Mouse (Mus musculus): ENCODE measurements at regions not wholly inside any gene's neighbourhood (a gene's known extent, or its start where the extent isn't known, plus 50 kb on each side); places are given as distances from the start of the nearest gene placed in this dataset.

DNA sequence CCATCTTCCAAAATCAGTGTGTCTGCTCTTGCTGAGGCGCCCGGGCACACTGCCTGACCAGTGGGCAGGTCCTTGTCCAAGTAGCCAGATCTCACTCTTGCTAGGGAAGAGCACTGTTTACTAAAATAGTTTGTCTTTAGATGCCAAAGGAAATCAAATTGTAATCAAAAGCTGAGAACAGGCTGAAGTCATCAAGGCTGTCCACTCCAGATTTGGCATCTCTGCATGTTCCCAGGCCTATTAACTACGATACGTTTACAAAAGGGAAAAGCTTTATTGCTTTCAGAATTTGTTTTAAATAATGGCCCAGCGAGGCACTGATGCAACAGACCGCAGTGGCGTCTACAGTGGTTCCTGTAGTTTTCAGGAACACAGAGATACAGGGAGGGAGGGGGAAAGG, 137.2 kb upstream of the Arglu1 start:
- DNase-seq = no peak

DNA sequence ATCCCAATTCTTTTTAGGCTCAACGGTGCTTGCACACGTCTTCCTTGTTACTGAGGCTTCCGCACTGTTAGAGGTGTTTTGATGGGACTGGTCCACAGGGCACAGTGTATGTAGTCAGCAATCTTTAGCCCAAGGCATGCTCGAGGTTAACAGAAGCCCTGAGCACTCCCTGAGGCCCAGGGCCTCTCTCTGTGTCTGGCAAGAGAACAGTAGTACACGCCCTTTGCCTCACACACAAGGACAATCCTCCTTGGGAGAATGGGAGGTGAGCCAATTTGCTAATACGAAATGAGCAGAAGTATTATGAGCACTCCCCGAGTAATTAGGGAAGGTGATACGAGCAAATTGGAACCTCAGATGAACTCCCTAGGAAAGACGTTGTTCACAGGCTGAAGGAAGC, 136.5 kb upstream of the Arglu1 start:
- no peak for DNase-seq

DNA sequence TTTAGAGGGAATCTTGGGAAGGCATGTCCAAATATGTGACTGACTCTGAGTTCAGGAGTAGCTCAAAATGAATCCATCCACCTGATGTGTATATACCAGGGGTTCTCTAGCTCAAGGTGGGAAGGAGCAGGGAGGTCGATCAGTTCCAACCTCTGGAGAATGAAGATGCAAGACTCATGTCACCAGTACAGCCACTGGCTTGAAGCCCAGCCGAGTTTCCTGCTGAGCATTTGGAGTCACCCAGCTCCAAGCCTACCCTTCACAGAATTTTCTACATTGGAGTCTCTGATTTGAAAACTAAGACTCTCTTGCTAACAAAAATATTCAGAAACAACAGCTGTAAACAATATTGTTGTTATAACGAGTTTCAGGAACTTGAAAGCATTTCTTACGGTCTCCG, 134.6 kb upstream of the Arglu1 start:
- no peak for DNase-seq

DNA sequence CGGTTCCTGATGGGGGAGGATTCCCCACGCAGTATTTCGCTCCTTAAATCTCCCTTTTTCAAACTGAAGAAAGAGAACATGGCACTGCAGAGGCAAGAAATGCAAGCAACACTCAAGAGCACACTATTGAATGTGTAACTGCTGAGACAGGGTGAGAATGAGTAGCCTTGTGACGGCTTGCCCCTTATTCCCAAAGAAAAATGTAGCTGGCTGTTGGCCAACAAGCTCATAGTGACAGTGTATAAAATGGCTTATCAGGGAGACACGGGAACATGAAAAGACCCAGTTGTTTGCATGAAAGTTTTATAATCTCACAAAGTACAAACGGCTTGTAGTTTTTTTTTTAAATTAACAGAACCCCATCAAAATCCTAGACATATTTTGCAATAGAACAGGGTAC, 130.8 kb upstream of the Arglu1 start:
- no peak for DNase-seq

DNA sequence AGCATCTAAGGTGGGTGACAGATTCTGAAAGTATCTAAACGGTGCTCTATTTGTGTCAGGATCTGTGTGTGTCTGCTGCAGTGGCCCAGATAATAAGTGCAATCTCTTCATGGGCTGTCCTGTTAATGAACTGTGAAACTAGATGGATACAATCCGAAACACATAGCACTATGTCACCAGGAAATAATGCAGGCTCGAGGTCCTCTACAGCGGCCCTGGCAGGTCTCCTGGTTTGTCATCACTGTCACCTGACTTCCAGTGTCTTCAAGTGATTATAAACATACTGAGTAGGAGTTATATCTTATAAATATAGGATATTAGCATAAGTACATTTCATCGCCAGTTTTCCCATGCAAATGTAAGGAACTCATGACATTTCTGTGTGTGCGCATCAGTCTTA, 130.3 kb upstream of the Arglu1 start:
- DNase-seq = no peak

DNA sequence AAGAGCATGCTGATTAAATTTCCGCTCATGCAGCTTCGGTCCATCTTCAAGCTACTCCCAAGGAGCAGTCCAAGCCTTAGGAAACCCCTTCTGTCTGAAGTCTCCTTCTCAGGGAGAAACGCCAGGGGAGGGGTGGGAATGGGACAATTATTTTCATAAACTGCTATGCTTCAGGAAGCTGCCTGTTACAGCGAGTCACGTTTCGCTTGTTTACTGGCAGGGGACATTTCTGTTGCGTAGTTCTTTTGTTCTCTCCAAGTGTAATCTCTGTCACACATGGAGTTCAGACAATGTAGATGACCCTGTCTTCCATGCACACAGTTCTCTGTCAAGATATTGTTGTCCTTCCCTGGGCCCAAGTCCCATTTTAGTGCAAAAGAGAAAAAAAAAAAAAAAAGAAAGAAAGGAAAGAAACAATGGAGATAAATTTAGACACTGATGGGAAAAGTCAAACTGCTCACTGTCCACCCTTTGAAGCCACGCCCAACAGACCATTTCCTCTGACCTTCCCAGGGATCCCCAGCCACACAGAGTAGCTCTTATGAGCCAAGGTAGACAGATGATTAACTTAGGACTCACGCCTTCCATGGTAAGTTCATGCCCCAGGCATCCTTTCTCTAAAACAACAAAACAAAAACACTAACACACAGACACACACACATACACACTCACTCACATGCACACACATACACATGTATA, 129.1 kb upstream of the Arglu1 start:
- DNase-seq = no peak

DNA sequence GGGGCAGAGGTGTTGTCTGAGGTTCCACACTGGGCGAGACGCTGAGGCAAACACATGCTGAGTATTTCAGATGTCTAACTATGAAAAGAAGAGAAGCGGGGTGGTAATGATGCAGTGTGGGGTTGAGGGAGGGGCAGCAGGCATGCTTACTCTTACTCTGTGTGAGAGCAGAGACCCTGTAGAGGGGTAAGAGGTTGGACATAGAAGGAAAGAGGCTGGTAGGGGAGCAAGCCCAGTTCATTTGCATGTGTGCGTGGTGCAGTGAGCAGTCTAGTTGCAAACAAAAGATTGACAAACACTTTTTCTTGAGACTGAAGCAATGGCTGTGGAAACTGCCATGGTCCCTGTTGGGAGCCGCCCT, 122.5 kb upstream of the Arglu1 start:
- DNase-seq = no peak

DNA sequence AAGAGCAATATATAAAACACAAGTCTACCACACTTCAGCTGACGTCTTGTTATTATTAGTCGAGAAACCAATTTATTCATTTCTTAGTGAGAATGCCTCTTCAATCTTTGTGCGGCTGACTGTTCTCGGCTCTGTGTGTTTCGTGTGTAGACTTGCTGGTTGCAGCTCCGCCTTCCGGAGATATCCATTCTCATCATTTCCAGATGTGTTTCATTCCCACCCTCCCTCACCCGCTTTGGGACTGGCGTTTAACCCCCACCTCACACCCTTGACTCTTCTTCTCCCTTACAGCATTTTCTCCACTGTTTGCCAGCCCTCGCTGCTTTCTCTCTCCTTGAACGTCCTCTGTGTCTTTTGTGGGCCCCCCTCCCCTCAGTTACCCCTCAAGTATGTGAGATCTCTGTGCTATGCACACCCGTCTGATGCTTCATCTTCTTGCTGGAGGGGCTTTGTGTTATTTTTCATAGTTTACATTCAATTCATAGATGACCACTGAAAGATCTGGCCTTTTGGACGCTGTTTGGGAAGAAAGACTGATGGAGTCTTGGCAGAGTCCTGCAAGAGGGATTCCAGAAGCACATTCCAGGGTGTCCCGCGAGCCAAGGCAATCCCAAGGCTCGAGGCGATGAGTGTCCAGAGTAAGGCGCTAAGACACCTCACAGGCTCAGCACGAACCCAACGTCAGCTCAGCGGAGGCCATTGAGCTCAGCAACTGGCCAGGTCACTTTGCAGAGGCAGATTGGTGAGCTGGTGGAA, 121.9 kb upstream of the Arglu1 start:
- DNase-seq = no peak

DNA sequence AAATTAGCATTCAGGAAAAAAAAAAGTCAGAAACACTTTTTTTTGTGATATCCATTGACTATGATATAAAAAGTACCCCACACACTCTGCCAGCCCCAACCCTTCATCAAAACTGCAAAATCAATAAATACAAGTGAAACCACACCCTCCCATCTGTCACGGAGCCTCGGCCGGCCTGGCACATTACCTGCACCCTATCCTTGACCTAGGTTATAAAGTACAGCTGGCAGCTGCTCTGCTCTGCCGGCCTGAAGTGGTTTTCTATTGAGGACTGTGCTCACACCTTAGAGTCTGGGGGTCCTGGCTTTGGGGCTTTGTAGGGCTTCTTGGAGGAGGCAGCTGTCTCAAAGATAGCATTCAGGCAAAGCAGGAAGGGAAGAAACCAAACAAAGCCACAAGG, 120.6 kb upstream of the Arglu1 start:
- DNase-seq = no peak

DNA sequence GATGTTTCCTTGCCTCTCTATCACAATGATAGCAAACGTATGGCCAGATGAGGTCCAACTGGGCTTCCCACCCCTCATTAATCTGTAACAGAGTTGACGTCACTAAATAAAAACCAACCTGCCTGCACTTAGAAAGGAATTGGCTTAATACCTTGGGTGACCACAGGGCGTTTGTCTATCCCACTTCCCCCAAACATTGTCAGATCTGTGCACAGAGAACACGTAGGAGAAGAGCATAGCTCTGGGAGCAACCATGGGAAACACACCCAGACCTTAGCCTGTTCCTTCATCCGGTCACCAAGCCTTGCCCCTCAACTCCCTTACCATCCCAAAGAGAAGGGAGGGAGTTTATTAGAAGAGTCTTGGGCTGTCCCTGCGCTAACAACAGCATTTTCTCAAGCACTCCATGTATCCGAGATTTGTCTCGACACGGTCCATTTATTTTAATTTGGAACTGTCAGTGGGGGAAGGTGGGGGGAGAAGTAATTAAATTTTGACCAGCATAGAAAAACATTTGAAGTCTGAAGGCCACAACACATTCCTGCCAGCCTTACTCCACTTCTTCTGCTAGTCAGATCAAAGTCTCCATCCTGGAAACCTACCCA, 119.6 kb upstream of the Arglu1 start:
- no peak for DNase-seq

DNA sequence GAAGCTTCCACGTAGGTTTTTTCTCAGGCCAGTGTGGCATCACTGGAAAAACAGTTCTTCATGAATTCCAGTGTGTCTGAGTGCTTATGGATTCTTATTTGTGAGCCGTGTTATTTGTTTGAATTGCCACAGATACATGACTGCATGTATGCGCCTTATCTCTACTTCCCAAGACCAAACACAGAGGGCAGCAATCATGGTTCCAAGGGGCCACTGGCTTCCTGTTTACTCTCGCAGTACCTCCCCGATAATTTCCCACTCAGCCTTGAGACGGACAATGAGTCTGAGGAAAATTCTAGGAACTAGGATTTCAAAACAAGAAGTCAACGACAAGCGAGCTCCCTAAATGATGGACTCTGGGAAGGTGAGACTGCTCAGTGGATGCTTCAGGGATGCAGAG, 119.0 kb upstream of the Arglu1 start:
- DNase-seq = no peak

DNA sequence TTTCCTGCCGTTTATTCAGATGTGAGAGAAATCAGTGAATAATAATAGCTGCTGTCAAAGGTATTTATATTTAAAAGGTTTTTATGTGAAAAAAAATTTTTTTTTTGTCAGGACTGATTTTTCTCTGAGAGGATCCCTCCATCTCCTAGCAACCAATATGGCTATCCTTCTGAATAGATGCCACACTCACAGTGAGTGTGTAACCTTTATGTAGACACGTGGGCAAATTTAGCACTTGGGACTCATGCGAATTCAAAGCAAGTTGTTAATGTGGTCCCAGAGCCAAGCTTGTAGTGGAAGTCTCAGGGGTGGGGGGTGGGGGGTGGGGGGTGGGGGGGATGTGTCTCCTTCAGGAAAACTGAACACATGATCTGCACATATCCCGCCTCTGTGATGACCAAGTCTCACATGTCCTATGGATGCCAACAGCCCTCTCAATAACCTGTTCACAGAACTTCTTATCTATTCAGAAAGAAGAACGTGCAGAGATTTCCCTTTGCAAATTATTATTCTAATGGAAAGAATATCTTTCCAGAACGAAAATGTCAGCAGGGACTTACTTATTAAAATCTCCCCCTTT, 112.5 kb upstream of the Arglu1 start:
- no peak for DNase-seq

DNA sequence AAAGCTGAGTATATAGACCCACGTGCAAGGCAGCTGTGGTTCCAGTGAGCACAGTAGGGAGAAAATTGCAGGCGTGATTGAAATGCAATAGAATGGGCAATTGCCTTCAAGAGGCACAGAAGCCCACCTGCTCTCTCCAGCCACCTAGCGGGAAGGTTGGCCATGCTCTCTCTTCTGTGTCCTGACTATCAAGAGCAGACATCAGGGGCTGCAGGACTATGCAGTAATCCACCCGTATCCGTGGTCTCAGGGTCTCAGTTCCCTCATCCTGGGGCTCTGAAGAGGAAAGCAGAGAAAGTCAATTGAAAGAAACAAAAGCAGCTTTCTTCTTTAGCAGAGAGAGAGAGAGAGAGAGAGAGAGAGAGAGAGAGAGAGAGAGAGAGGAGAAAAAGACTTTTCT, 112.0 kb upstream of the Arglu1 start:
- no peak for DNase-seq

DNA sequence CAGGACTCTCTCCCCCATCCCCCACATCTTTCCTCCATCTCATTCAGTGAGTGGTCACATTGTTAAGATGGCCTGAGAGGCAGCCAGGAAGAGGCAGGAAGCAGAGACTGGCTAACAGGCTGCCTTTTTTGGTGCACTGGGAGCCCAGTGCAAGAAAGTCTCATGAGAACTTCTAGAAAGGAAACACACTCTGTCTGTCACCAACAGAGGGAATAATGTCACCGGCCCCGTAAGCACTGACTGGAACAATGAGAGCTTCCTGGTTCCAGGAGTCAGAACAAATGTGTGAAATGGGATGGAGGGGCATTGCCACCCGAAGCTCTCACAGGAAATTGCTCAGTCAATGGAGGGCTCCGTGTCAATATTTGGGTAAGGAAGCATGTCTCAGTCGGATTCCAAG, 111.3 kb upstream of the Arglu1 start:
- no peak for DNase-seq

DNA sequence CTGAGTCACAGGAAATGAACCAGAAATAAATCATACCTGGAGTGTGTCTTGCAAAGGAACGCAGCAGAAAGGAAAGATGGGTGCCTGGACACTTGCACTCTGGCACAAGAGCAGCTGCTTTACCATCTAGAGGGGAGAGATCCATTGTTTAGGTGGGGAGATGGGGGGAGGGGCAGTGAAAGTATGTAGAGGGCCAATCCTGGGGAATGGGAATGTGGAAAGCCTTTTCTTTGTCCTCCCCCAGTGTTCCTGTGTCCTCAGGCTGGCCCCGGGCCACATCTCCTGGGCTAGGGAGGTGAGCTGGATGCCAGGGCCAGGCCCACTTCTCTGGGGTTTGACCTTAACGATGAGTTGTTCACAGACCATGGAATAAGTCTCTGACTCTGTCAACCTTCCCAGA, 107.2 kb upstream of the Arglu1 start:
- DNase-seq = no peak

DNA sequence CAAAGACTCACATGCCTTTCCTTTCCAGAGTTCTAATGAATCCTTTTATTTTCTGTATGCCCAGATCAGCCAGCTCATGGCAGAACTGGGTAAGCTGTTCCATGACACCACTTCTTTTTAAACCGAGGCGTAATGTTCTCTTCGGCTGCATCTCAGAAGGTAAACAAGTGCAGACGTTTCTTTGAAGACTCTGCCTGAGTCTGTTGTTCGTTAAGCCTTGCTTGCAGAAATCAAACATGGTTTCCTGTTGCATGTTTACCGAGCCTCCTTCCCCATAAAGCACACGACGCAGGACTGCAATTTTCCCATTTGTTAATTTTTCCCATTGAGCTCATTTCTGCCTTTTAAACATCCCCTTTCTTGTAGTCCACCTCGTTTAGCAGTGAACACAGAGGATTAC, 106.6 kb upstream of the Arglu1 start:
- no peak for DNase-seq

DNA sequence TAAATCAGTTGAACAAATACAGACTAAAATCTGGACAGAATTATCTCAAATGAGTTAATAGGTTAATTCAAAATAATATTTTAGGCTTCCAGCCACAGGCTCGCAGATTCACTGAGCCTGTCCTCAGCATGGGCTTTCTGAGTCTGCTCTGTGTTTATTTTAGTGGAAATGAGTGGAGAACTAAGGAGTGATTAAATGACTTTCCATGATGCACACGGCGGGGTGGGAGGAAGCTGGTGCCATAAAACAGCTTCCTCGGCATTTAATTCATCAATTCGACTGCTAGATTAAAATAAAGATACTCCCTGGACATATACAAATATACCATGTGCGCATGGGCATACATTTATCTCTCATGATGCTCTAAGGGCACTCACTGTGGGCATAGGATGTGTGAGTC, 104.4 kb upstream of the Arglu1 start:
- DNase-seq = no peak

DNA sequence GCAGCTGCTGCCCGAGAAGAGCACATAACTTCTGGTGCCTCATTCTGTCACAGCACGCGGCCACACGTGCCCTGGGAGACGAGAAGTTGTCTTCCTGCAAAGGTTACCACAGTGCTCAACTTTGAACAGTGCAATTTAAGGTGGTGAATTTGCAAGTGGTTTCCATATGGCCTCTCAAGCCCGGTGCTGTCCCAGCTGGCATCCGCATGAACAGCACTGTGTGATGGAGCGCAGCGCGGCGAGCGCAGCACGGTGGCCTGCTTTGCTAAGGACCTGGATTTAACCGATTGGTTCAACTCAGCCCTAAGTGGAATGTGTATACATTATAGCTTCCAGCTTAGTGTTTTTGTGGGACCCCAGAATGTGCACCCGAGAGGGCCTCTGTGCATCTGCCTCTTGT, 89.6 kb upstream of the Arglu1 start:
- DNase-seq = no peak

DNA sequence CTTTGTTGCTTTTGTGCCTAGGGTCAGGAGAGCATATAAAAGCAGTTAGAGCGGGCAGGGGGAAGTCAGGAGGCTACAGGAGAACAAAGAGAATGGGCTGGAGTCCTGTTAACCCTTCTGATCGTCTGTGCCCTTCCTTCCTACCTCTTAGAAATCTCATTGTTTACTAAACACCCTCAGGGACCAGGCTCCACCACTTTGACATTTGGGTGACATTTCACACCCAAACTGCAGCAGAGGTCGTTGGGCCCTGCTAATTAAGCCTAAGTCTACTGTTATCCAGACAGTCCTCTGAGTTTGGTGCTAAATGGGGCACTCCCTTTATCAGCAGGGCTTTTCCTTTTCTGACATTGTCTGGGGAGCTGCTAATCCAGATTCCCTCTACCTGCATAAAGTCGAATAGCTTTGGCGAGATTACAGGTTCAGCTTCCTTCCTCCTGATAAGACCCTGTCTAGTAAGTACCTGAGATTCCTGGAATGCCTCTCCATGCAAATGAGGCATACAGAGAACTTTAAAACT, 84.2 kb upstream of the Arglu1 start:
- DNase-seq = no peak

DNA sequence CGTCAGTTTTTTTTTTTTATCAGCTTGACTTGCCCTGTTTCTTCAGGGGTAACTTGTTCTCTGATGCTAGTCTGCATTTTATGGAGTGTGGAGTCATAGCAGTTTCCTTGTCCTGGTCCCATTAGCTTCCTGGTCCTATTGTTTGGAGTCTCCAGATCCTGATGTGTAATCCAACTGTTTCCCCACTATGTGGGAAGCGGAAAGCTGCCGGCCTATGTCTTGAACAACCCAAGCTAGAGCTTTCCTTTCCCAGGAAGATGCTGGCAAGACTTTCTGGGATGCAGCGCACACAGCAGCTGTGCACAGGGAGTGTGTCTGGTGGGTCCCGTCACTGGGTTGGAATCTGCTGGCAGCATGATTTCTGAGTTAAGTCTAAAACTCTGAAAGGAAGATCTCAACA, 82.1 kb upstream of the Arglu1 start:
- no peak for DNase-seq

DNA sequence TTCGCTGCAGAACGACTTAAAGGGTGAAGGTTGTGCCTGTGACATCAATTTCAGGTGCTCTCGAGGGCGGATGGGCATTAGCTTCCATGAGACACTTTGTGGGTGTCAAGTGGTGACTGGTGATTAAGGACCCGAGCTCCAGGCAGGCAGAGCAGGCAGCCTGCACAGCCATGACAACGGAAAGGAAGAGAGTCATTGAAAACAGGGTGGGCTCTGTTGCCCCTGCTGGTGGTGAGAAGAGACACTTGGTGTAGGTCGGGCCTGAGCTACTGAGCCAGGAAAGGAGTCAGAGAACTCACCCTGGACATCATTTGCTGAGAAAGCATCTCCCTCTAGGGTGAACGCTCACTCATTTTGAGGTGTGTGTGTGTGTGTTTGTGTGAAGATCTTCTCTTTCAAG, 80.1 kb upstream of the Arglu1 start:
- no peak for DNase-seq

DNA sequence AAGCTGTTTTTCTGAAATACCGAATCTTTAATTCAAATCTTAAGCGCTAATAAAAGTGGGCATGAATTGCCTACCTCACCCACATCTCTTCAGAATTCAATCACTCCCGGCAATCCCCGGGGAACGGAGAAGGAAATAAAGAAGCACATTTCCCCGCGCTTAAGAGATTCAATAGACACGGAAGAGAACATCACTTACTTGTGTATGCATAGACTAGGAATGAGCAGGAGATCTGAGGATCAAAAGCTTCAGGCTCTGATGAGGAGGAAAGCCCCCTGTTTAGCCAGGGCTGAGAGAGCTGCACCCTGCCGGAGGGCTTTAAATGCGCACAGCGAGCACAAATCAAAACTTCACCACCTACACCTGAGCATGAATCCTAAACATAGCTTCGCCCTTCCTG, 72.0 kb upstream of the Arglu1 start:
- DNase-seq = no peak

DNA sequence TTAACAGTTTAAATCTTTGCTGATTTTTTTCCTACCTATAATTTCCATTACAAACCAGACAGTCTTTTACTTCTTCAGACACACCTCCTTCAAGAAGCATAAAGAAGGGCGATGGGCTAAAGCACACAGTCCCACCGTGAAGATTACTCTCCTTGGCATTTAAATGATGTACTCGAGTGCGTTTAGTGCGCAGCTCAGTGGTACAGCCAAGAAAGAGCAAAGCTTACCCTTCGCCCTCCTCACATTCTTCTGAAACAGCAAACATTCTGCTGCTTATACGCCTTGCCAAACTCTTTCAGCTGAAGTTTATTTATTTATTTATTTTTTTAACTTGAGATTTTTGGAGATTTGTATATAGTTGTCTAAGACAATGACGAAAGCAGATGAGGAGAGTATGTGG, 68.0 kb upstream of the Arglu1 start:
- no peak for DNase-seq

DNA sequence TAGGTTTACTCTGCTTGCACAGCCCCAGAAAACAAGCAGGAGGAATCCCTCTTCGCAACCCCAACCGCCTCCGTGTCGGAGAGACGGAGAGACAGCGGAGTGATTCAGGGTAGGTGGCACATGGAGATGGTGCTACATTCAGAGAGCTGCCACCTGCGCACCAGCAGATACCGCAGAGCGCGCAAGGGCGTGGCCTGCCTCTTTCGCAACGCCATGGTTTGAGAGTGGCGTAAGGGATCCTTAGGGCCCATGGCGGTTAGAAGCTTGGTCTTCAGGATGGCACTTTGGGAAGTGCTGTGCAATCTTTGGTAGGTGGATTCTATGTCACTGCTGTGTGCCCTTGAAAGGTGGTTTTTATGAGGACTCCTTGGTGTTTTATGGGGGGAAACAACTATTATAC, 60.9 kb upstream of the Arglu1 start:
- DNase-seq = no peak

All from cerebellum, postnatal 25 days (tissue).